Mouse (Mus musculus): ENCODE measurements around the gene Fbxo24.

- TF ChIP-seq CTCF (IDR thresholded peaks at IDR 0.05; ENCODE audit: control insufficient read depth, insufficient read depth, insufficient read length) (no peak), MYOG (IDR thresholded peaks at IDR 0.05; ENCODE audit: control insufficient read depth, extremely low read depth, insufficient read length) (no peak), MAX (IDR thresholded peaks at IDR 0.05) (no peak), USF1 (IDR thresholded peaks at IDR 0.05; ENCODE audit: low read depth) (no peak), MYOD1 (IDR thresholded peaks at IDR 0.05; ENCODE audit: control insufficient read depth, insufficient read length, low read depth) (no peak)
Observed at GRCm38 (mm10) chr5:137670240-137670639, 41.4 kb upstream of the Fbxo24 start.

Measured in C2C12 (cell line).